Mouse (Mus musculus) testis, adult 2 months (tissue): ENCODE data around the gene Fhod1.

ENCODE experiments used
- CTCF ChIP-seq: fragments of 200-500 bp; IDR thresholded peaks from 2 replicates; pipeline ENCODE4 v1.5.1; 2012; ENCODE audit warnings: low read depth, mild to moderate bottlenecking, inconsistent platforms, low read length, moderate library complexity; ENCODE audit not compliant: control insufficient read depth, insufficient read depth, insufficient replicate concordance
- POLR2A ChIP-seq: fragments of 200-500 bp; IDR thresholded peaks from 2 replicates; pipeline ENCODE4 v1.6.1; 2012; ENCODE audit warnings: low read depth, mild to moderate bottlenecking, inconsistent platforms, low read length, moderate library complexity; ENCODE audit not compliant: control insufficient read depth

DNA sequence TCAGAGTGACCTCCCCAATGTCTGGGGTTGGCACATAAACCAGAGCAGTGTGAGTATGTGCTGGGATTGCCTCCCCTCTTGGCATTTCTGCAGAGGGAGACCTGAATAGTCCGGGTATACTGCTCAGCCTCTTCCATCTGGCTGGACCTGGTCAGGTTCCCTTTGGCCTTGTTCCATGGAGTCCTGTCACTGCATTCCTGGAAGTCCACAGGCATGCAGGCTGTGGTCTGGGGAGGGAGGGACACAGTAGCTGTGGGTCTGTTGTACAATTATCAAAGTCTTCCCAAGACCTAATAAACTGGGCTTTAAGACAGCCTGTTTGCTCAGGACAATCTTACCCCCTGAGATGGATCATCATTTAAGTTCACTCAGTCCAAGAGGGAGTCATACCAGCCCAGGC lies 39.4 kb upstream of the Fhod1 start:
- no peak for TF ChIP-seq POLR2A
- TF ChIP-seq CTCF = no peak
